Mouse (Mus musculus) megakaryocyte, embryonic 14.5 days (primary cell): ENCODE measurements at regions not wholly inside any gene's neighbourhood (a gene's known extent, or its start where the extent isn't known, plus 50 kb on each side); places are given as distances from the start of the nearest gene placed in this dataset.

Source experiments
- FLI1 ChIP-seq: IDR thresholded peaks from 2 replicates; pipeline ENCODE4 v1.6.1; 2012; ENCODE audit warnings: low read length, inconsistent platforms, mixed read lengths
- GATA1 ChIP-seq: IDR thresholded peaks from 3 replicates; pipeline ENCODE4 v1.6.1; 2012; ENCODE audit warnings: mixed read lengths, low read length, inconsistent platforms, borderline replicate concordance

DNA sequence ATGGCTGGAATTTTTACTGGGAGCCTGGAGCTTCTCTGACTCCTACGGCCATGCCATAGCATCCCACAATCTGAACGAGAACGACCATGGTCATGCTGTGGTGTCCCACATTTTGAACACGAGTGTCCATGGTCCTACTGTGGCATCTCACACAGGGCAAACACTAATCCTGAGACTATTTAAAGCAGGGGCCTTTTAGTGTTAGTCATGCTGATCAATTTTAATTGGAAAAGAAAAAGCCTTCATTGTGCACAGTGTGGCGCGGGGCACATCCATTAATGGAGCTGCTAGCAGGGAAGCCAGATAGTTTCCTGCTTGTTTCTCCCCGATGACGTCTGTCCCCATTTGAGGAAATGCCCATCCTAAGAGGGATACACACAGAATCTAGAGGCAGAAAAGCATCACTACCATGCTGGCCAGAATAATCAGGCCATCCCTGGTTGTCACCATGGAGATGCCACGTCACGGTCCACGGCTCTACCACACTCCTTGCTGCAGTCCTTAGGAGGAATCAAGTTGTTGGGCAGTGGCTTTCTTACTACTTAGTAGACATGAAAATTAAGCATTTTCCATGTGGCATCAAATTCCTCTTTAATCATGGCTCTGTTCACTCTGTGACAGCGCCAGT lies 348.0 kb downstream of the Tmem232 start:
- TF ChIP-seq GATA1 (no peak), FLI1 (no peak)
